Mouse (Mus musculus) hindbrain, embryonic 15.5 days (tissue): Measurements from ENCODE around the gene Psma2. TPM values are rescaled to one million over a fixed set of nuclear protein-coding genes. Genes with fewer than 3 reads are reported as not detected.

Experiments used
- ATAC-seq: fragments of 200-750 bp; cut with Nextera tagmentation; 2 replicates; pipeline ENCODE4 v1.8.0; 2017; ENCODE audit warnings: low read depth, moderate number of reproducible peaks, moderate TSS enrichment; ENCODE audit not compliant: low FRiP score
- H3K27ac ChIP-seq: fragments of 300-500 bp; sonication (generic); replicated peaks from 2 replicates; pipeline ENCODE4 v1.5.1; 2015; ENCODE audit warnings: mild to moderate bottlenecking, inconsistent platforms
- H3K27me3 ChIP-seq: fragments of 300-500 bp; sonication (generic); 2 replicates; pipeline ENCODE4 v1.6.1; 2015; ENCODE audit warnings: control low read depth, inconsistent platforms
- H3K36me3 ChIP-seq: fragments of 300-500 bp; sonication (generic); 2 replicates; pipeline ENCODE4 v1.6.1; 2015; ENCODE audit warnings: control low read depth, inconsistent platforms
- H3K4me1 ChIP-seq: fragments of 300-500 bp; sonication (generic); replicated peaks from 2 replicates; pipeline ENCODE4 v1.6.1; 2015; ENCODE audit warnings: control low read depth, inconsistent platforms
- H3K4me2 ChIP-seq: fragments of 300-500 bp; sonication (generic); 2 replicates; pipeline ENCODE4 v1.6.1; 2015; ENCODE audit warnings: moderate library complexity, mild to moderate bottlenecking, inconsistent platforms
- H3K4me3 ChIP-seq: fragments of 300-500 bp; sonication (generic); 2 replicates; pipeline ENCODE4 v1.5.1; 2015; ENCODE audit warnings: mild to moderate bottlenecking, inconsistent platforms
- H3K9ac ChIP-seq: fragments of 300-500 bp; sonication (generic); 2 replicates; pipeline ENCODE4 v1.6.1; 2015; ENCODE audit warnings: inconsistent platforms
- H3K9me3 ChIP-seq: fragments of 300-500 bp; sonication (generic); 2 replicates; pipeline ENCODE4 v1.6.1; 2016; ENCODE audit warnings: control low read depth, inconsistent platforms
- WGBS: fragments of 180-500 bp; shearing (Covaris S2); methylation state at CpG from one replicate; pipeline ENCODE4 v1.1.7; 2015; 5-methylcytosine and 5-hydroxymethylcytosine counted together
- polyA plus RNA-seq: library from polyadenylated mRNA; unstranded; fragments of >200 nt; fragmentation: Nextera tagmentation; extraction: Ambion mirVana; gene quantifications from 2 replicates; pipeline ENCODE4 v1.2.1, GENCODE M21; 2015

Gene Psma2
- polyA plus RNA-seq = 165 and 168 TPM in 2 replicates

DNA sequence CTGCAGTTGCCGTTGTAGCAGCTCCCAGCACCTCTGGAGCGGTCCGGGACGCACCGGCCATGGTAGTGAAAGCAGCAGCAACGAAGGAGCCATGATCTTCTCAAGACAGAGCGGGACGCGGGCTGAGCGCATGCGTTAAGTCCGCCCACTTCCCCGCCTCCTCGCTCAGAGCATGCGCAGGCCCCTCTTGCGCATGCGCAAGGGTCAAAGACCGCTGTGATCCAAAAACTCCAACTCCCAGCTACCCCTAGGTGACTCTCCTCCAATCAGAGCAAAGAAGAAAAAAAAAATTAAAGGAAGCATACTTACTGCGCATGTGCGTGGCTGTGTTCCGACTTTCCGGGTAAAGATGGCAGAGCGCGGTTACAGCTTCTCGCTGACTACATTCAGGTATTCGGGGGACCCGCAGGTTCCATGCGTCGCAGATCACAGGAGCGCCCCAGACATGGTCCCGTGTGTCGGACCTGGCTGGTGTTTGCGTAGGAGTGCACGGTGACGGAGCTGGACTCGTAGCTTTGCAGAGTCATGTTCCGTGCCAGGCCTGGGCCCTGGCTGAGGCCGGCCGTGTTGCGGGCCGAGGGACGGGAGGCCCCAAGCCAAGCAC is at the start of gene Psma2, which contains the start of gene Mrpl32:
TSS of gene Psma2 (plus strand) at position 315 of the 604 bp plus-strand sequence.
TSS of gene Mrpl32 (minus strand) at position 240 of the 604 bp plus-strand sequence.
- no peaks in the 10 kb centered on the region for H3K9me3 ChIP-seq
- peaks cover 13% of the 10 kb centered on the region for H3K4me1 ChIP-seq
- peaks cover 27% of the 10 kb centered on the region for H3K36me3 ChIP-seq
- 0% methylated on average over 42 of the region's 42 CpGs for WGBS
- peak within 1 kb of the TSS; percentile 92 for H3K4me3 ChIP-seq
- peak; percentile 98 for ATAC-seq
- H3K4me2 ChIP-seq = peak within 1 kb of the TSS; percentile 73
- H3K9ac ChIP-seq = peak within 1 kb of the TSS; percentile 96
- H3K27me3 ChIP-seq = no peaks in the 10 kb centered on the region
- H3K27ac ChIP-seq = peak within 1 kb of the TSS; percentile 85

DNA sequence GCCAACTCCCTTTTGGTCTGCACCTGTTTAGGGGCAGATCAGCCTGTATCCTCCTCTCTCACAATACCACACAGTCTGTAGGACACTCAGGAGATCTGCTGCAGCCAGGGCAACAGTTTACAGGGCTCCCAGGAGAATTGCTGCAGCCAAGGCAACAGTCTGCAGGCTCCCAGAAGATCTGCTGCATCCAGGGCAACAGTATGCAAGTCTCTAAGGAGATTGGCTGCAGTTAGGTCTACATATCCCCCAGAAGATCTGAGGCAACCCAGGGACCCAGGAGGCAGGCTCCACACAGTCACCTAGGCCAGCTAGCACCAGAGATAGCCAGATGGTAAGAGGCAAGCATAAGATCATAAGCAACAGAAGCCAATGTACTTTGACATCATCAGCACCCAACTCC is 38.9 kb upstream of the Psma2 start:
- Histone ChIP-seq H3K9me3 (no peaks in the 10 kb centered on the region), H3K4me3 (no peak overlapping the region), H3K27me3 (no peaks in the 10 kb centered on the region), H3K27ac (no peak overlapping the region), H3K36me3 (no peaks in the 10 kb centered on the region), H3K4me1 (no peaks in the 10 kb centered on the region), H3K9ac (no peak overlapping the region), H3K4me2 (no peak overlapping the region)
- no peak for ATAC-seq

DNA sequence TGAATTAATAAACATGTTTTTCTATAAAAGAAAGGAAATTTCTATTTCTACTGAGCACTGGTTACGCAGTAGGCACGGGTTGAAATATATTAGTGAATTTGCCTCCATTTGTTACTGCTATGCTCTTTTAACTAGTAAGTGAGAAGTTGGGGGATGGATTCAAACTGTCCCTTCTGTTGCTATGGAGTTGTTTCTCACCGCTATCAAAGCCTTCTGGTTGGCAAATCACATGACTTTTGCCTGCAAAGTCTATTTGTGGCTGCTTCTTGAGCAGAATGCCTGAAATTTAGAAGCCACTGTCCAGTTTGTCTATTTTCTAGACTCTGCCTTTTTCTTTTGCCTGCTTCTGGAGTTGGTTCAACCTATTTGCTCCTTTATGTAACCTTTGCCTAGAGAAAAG is 32.6 kb upstream of the Psma2 start:
- no peak overlapping the region for H3K9ac ChIP-seq
- no peak for ATAC-seq
- no peaks in the 10 kb centered on the region for H3K27me3 ChIP-seq
- no peaks in the 10 kb centered on the region for H3K4me1 ChIP-seq
- no peaks in the 10 kb centered on the region for H3K36me3 ChIP-seq
- no peak overlapping the region for H3K4me2 ChIP-seq
- no peaks in the 10 kb centered on the region for H3K9me3 ChIP-seq
- no peak overlapping the region for H3K27ac ChIP-seq
- WGBS = 83% methylated on average over 3 of the region's 3 CpGs
- no peak overlapping the region for H3K4me3 ChIP-seq

DNA sequence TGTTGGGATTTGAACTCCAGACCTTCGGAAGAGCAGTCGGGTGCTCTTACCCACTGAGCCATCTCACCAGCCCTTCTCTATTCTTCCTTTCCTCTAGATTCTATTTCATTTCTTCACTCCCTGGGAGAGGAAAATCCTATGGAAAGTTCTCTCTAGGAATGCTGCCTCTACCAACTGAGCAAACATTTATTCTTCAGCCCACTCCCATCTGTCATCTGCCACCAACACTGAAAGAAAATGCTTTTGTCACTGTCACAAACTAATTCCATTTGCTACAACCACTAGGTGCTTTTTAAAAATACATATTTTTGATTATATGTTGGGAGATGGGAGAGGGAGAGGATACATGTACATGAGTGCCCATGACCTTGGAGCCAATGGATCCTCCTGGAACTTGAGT is 10.3 kb upstream of the Psma2 start:
- no peaks in the 10 kb centered on the region for H3K36me3 ChIP-seq
- no peak overlapping the region for H3K27ac ChIP-seq
- no peak overlapping the region for H3K4me2 ChIP-seq
- WGBS = 92% methylated on average over 2 of the region's 2 CpGs
- H3K4me3 ChIP-seq = no peak overlapping the region
- no peaks in the 10 kb centered on the region for H3K9me3 ChIP-seq
- no peaks in the 10 kb centered on the region for H3K27me3 ChIP-seq
- H3K4me1 ChIP-seq = no peaks in the 10 kb centered on the region
- H3K9ac ChIP-seq = no peak overlapping the region
- ATAC-seq = no peak

DNA sequence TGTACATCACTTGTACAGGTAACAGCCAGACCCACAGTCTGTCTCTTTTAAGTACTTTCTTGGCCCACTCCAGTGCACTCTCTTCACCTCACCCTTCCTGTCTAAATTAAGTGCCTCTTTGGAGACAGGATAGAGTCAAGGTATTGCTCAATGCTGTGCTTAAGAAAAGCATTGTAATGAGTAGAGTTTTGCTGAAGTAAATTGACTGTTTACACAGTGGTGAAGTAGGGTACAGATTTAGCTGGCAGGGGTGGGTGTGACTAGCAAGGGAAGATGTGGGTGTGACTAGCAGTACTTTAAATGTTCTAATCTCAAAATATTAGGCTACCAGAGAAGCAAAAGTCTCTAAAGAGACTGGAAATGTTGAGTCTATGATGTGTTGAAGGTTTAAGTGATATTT is 5.4 kb upstream of the Psma2 start:
- Histone ChIP-seq H3K4me2 (no peak overlapping the region), H3K27ac (no peak overlapping the region), H3K27me3 (no peaks in the 10 kb centered on the region), H3K9ac (no peak overlapping the region), H3K4me3 (no peak overlapping the region), H3K4me1 (peaks cover 13% of the 10 kb centered on the region), H3K9me3 (no peaks in the 10 kb centered on the region), H3K36me3 (peaks cover 10% of the 10 kb centered on the region)
- no peak for ATAC-seq

DNA sequence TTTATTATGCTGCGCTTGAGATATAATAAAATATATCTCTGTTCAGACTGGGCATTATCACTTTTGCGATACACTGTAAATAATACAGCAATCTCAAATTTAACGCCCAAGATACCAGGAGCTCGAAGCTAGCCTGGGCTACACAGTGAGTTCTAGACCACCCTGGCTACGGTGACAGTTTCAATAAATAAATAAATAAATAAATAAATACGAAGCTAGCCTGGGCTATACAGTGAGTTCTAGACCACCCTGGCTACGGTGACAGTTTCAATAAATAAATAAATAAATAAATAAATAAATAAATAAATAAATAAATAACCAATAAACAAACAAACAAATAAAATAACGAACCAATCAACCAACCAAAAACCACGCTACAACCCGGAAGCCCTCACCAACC is 577 bp upstream of the Psma2 start:
- Histone ChIP-seq H3K27ac (peak overlapping the region; percentile 85), H3K9ac (peak overlapping the region; percentile 88), H3K9me3 (no peaks in the 10 kb centered on the region), H3K4me2 (peak overlapping the region; percentile 60), H3K27me3 (no peaks in the 10 kb centered on the region), H3K4me3 (peak overlapping the region; percentile 92), H3K36me3 (peaks cover 22% of the 10 kb centered on the region), H3K4me1 (peaks cover 13% of the 10 kb centered on the region)
- 10% methylated on average over 10 of the region's 10 CpGs for WGBS
- ATAC-seq = peak; percentile 78

DNA sequence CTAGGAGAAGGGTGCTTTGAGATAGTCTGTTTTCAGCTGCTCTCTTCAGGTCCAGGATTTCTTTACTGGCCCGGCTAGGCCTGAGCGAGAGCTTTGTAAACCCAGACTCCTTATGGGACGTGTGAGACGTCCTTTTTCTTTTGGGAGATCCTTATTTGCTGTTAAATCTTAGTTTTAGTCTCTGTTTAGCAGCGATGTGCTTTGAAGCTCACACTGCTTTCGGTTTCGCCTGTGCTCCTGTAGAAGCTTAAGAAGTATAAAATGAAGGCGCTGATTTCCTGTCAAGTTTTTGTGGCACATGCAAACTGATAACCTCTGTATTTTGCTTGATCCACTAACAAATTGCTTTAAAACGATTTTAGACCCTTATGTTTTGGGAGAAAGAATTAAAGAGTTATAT is 513 bp downstream of the Psma2 start:
- peaks cover 13% of the 10 kb centered on the region for H3K4me1 ChIP-seq
- peak overlapping the region; percentile 73 for H3K4me2 ChIP-seq
- no peaks in the 10 kb centered on the region for H3K9me3 ChIP-seq
- H3K27me3 ChIP-seq = no peaks in the 10 kb centered on the region
- peaks cover 29% of the 10 kb centered on the region for H3K36me3 ChIP-seq
- H3K27ac ChIP-seq = peak overlapping the region; percentile 80
- H3K9ac ChIP-seq = peak overlapping the region; percentile 96
- 1% methylated on average over 9 of the region's 9 CpGs for WGBS
- no peak for ATAC-seq
- H3K4me3 ChIP-seq = peak overlapping the region; percentile 92

DNA sequence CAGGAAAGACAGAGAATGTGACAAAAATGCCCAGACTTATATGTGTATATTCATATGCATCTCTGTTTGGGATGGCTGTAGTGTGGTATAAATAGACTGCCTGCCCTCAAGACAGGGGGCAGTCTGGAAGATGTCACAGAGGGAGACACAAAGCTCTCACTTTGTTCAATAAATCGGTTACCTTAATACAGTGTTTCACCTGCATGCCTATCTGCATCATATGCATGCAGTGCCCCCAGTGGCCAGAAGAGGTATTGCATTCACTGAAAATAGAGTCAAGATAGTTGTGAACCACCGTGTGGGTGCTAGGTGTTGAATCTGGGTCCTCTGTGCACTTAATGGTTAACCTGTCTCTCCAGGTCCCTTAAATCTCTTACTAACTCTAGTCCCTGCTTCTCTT is 5.7 kb downstream of the Psma2 start:
- no peaks in the 10 kb centered on the region for H3K9me3 ChIP-seq
- no peak overlapping the region for H3K4me2 ChIP-seq
- no peaks in the 10 kb centered on the region for H3K4me1 ChIP-seq
- no peak overlapping the region for H3K4me3 ChIP-seq
- no peaks in the 10 kb centered on the region for H3K27me3 ChIP-seq
- no peak overlapping the region for H3K27ac ChIP-seq
- WGBS = 37% methylated on average over 2 of the region's 2 CpGs
- H3K36me3 ChIP-seq = peaks cover 52% of the 10 kb centered on the region
- peak; percentile 59 for ATAC-seq
- H3K9ac ChIP-seq = no peak overlapping the region

DNA sequence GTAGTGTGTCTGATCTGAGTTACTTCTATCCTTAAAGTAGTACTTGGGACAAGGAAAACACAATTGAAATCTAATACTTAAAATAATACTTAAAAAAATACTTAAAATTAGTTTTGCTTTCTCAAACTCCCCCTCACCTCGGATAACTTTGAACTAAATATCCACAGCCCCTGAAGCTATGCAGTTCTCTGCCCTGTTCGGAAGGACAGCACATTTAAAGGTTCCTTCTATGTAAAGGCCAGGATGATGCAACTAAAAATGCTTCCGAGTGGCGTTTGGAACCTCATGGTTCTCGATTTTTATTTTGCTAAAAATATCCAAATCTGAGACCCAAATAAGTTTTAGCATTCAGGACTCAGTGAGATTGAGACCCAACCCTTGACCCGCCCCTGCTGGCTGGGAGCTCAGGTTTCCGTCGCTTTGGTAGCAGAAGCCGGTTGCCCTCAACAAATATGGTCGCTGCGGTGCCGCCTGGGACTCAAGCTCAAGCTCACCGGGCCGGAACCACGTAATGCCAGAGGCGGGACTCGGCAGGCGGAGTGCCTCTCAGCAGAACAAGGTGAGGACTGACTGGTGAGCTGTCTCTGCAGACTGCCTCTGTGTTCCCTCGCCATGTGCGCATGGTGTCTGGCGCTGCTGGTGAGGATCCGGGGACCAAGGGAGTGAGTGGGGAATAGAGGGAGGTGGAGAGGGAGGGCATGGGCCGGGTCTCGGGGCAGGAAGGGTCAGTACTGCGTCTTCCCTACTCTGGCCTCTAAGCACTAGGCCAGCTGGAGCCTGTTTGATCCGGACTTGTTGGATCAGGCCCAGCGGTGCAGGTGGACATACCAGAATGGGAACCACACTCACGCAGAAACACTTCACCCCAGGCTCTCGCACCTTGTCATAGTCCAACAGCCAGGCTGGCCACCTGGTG is 16.9 kb downstream of the Psma2 start, which contains the start of gene AW209491:
TSS of gene AW209491 (plus strand) at position 429 of the 916 bp plus-strand sequence.
- no peaks in the 10 kb centered on the region for H3K9me3 ChIP-seq
- H3K4me3 ChIP-seq = peak within 1 kb of the TSS; percentile 56
- peak; percentile 97 for ATAC-seq
- H3K4me1 ChIP-seq = peaks cover 15% of the 10 kb centered on the region
- H3K36me3 ChIP-seq = peaks cover 22% of the 10 kb centered on the region
- peak within 1 kb of the TSS; percentile 83 for H3K27ac ChIP-seq
- WGBS = under 1% methylated on average over 29 of the region's 29 CpGs
- peak within 1 kb of the TSS; percentile 68 for H3K4me2 ChIP-seq
- H3K27me3 ChIP-seq = no peaks in the 10 kb centered on the region
- peak within 1 kb of the TSS; percentile 59 for H3K9ac ChIP-seq

DNA sequence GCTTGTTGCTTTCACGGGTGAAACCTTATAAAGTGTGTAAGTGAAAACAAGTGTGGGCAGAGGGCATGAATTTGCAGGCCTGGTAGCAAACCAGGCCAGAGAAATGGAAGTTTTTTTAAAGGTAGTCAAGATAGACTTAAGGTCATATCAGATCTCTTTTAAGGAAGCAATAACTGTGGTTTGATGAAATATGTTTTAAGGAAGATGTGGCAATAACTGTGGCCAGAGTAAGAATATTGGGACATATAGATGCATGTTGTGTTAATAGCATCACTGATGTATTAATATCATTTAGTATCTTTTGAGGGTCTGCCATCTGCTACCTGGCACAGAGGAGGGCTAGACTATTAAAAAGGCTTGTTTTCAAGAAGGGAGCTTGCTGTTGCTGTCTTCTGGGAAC is 27.0 kb downstream of the Psma2 start:
- H3K36me3 ChIP-seq = peaks cover 36% of the 10 kb centered on the region
- ATAC-seq = no peak
- H3K9ac ChIP-seq = no peak overlapping the region
- no peak overlapping the region for H3K4me3 ChIP-seq
- H3K4me2 ChIP-seq = no peak overlapping the region
- no peaks in the 10 kb centered on the region for H3K9me3 ChIP-seq
- no peaks in the 10 kb centered on the region for H3K27me3 ChIP-seq
- no peak overlapping the region for H3K27ac ChIP-seq
- 59% methylated on average over 1 of the region's 1 CpGs for WGBS
- H3K4me1 ChIP-seq = no peaks in the 10 kb centered on the region

DNA sequence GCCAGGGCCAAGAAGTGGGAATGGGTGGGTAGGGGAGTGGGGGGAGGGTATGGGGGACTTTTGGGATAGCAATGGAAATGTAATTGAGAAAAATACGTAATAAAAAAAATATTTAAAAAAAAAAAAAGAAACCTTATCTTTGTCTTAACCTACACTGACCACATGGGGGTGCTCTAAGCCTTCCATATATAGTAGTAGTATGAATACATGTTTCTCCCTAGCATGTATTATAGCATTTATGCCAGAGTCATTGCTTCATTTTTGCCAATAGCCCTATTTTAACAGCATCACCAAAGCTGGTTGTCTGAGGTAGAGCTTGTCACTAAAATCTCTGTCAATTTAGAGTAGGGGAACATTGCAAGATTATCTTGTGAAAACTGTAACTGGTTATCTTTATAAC is 36.3 kb downstream of the Psma2 start:
- Histone ChIP-seq H3K4me3 (no peak overlapping the region), H3K27ac (no peak overlapping the region), H3K27me3 (no peaks in the 10 kb centered on the region), H3K4me2 (no peak overlapping the region), H3K4me1 (no peaks in the 10 kb centered on the region), H3K9ac (no peak overlapping the region), H3K9me3 (no peaks in the 10 kb centered on the region), H3K36me3 (no peaks in the 10 kb centered on the region)
- ATAC-seq = no peak
- WGBS = 12% methylated on average over 1 of the region's 1 CpGs

DNA sequence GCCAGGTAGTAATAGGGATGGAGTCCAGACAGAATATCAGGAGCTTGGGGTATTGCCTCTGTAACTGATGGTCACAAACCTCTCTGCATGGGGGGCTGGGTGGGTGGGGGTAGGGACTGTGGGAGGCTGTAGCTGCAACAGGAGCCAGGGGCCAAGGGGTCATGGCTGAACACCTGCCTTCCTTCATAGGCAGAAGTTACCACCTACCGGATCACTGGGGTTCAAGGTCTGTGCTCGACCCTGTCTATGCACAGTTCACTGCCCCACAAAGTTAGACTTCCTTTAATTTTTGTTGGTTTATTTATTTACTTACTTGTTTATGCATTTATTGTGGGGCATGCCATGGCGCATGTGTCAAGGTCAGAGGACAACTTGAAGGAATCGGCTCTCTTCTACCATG is 54.1 kb downstream of the Psma2 start:
- no peak overlapping the region for H3K4me2 ChIP-seq
- H3K9ac ChIP-seq = no peak overlapping the region
- no peak for ATAC-seq
- no peaks in the 10 kb centered on the region for H3K27me3 ChIP-seq
- H3K9me3 ChIP-seq = no peaks in the 10 kb centered on the region
- no peak overlapping the region for H3K27ac ChIP-seq
- WGBS = 87% methylated on average over 4 of the region's 4 CpGs
- H3K4me3 ChIP-seq = no peak overlapping the region
- H3K4me1 ChIP-seq = no peaks in the 10 kb centered on the region
- H3K36me3 ChIP-seq = no peaks in the 10 kb centered on the region
